Mouse (Mus musculus) ovary, postnatal 14 days (tissue): Measurements from ENCODE around the gene Prdm16.

Experiments used
- DNase-seq: peaks from one replicate; pipeline ENCODE4 v3.0.0; 2022; ENCODE audit warnings: low spot score

Gene Prdm16

DNA sequence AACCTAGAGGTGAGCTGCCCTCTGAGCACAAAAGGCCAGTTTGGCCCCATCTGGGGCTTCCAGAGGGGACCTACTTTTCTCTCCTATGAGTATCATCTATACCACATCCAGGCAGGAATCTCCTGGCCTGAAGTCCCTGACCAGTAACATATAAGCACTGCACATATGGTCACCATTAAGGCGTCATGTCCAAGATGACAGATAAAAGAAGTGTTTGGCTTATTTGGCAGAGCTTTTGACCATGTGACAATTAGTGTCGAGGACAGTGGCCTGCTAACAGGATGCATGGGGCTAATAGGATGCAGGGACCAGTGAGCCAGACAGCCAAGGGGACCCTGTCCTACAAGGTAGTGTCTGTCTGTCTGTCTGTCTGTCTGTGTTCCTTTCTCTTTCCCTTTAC, 250.8 kb downstream of the Prdm16 start:
- no peak for DNase-seq

DNA sequence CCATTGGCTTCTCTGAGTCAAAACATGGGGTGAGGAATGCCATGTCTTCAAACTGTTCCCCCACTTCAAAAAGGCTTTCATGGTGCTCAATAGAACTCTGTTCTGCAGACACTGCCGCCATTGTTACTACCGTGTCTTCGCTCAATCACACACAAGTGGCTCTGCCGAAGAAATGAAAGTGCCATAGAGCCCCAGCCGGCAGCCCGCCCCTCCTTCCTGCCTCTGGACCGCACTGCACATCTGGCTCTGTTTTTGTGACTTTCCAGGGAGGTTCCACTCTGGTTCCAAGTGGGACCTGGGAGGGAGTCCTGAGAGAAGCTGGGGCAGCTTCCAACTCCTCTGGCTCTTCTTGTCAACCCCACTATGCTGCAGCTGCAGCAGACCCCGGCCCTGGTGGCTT, 251.5 kb downstream of the Prdm16 start:
- no peak for DNase-seq

DNA sequence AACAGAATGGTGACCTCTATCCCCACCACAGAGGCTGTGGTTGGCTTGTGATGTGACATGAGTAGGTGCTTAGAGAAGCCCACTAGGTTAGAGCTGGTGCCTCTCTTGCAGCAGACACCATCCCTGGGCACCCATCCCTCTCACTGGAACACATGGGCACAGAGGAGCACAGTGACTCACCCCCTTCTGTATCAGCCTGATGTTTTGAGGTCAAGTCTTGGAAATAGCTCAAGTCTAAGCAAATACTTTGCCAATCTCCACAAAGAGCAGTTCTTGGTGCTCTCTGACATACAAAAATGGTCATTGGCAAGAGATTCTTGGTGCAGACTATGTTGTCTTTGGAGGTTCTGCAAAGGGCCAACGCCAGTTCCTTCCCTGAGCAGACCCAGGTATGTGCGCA, 257.8 kb downstream of the Prdm16 start:
- no peak for DNase-seq

DNA sequence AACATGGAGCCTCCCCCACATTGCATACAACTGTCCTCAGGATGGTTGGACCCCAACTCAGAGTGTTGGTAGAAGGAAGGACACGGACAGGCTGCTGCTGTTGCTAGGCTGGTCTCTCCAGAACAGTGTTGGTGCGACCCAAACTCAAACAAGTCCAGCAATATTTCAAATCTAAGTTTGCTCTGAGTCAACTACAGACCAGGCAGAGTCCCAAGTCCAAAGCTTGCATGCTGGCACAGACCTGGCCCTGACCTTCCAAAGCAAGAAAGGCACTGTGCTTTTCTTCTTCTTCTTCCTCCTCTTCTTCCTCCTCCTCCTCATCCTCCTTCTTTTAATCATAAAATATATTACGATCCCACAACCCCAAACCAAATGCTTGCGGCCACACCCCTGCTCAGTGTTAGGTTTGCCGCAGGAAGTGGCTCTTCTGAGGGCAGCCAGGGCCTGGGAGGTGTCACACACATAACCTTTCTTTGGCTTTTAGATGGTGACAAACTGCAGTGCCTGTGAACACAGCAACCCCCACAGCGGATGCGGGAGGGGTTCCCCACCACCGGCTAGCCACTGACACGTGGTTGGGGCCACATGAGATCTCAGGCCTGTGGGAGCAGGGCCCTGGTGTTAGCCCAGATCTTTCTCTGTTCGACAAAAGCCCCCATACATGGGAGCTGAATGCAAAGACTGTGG, 260.6 kb downstream of the Prdm16 start:
- no peak for DNase-seq

DNA sequence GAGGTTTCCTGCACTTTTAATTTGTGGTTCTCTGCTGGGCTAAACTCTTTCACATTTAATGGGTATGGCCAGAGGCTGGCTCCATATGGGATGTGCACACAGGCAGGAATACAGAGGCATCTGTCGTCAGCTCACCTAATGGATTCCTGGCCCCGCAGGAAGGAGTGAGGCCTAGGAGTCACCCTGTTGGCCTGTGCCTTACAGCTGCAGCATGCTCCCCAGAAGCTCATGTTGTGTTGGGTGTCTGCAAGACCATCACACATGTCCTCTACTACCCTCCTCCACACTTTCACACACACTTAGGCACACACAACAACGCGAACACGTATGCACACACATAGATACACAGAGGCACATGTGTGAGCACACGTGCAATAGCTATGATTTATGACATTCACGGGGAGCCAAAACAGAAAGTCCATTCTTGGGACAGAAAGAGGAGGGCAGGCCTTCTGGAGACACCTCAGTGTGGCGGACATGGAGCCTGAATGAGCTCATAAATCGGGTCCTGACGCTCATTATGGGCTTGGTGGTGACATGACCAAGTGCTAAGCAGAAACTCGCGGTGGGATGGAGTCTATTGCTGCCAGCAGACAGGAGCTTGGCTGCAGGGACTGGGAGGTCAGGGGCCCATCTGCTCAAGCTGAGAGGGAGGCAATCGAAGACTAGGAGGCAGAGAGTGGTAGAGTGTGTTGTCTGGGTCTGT, 265.0 kb downstream of the Prdm16 start:
- no peak for DNase-seq

DNA sequence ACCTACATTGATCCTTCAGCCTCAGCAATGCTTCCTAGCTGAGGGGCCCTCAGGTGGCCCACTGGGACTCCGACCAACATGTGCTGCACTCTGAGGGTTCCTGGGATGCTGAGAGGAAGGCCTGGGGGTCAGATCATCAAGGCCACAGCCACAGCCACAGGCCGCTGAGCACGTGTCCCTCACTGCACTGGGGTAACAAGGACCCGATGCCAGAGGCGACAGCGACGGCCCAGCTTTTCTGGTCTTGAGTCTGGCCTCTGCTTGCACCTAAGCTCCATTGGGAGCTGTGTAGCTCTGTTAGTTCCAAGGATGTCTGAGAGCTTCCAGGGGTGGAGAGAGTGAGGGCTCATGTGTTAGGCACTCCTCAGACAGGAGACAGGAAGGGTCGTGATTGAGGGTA, 265.8 kb downstream of the Prdm16 start:
- DNase-seq, result no peak

DNA sequence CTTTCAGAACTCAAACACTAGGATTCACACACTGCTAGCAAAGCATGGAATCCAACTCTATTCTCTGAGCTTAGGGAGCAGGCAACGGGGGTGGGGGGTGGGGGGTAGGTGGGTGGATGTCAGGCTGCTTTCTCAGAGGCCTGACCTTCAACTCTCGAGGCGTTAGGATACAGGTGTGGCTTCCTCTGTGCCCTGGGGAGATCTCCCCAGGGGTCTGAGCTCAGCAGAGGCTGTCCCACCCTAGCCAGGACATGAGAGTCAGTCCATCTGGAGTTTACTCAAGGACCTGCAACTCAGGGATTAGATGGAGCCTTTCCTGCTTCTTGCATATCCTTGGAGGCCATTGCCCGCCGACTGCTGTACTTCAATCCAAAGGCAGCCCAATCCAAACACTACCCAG, 267.6 kb downstream of the Prdm16 start:
- DNase-seq, result no peak

DNA sequence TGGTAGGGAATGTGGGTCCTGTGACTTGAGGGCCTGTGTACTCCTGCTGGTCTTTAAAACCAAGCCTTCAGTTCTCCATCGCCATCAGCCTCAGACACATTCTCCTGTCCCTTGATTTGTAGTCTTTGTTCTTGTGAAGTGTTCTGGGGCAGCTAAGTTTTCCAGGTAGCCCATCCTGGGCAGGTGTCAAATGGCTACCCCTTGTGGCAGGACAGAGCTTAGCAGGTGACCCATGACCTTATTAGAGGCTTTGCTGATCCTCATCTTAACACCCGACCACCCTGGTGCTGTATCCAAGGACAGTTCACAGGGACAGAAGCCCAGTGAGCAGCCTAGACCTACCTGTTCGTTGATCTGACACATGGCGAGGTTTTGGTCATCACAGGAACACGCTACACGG, 269.8 kb downstream of the Prdm16 start:
- no peak for DNase-seq

DNA sequence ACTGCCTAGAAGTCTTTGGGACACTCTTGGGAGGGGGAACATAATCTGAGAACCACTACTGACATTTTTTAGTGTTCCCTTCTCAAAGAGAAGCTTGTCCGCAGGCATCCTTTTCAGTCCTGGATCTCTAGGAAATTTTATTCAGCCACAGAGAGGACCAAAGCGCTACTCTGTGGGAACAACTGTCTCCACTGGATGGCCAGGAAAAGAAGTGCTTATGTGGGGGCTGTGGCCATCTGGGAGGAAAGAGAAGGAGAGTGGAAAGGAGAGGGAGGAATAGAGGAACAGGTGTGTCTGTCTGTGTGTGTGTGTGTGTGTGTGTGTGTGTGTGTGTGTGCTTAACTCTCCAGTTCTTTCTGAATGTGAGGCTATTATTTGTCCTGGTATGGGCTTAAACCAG, 271.9 kb downstream of the Prdm16 start:
- DNase-seq, result no peak

DNA sequence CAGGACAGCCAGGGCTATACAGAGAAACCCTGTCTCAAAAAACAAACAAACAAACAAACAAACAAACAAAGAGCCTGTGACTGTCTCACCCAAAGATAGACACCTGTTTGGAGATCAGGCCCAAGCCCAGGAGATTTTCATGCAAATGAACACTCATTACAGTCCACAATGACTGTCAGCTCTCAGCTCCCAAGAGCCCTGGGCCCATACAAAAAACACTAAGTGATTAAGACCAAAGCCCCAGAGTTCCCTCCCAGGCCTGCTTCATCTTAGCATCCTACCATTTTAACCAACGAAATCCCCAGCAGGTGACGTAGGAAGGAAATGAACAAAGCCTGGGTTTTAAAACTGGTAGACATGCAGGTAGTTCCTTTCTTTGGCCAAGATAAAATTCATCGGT, 275.8 kb downstream of the Prdm16 start:
- DNase-seq, result no peak

DNA sequence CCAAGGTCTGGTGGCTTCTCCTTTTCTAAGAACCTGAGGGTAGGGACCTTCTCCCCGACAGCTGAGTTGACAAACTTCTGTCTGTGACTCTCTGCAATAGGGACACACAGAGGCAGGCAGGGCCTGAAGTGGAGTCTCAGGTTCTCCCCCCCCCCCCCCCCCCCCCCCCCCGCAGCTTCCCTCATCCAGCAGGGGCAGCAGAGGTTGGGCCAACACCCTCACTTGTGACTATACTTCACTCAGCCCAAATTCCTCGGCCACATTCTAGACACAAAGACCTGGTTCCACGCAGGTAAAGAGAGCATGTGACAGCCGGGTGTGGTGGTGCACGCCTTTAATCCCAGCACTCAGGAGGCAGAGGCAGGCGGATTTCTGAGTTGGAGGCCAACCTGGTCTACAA, 276.2 kb downstream of the Prdm16 start:
- DNase-seq, result no peak

DNA sequence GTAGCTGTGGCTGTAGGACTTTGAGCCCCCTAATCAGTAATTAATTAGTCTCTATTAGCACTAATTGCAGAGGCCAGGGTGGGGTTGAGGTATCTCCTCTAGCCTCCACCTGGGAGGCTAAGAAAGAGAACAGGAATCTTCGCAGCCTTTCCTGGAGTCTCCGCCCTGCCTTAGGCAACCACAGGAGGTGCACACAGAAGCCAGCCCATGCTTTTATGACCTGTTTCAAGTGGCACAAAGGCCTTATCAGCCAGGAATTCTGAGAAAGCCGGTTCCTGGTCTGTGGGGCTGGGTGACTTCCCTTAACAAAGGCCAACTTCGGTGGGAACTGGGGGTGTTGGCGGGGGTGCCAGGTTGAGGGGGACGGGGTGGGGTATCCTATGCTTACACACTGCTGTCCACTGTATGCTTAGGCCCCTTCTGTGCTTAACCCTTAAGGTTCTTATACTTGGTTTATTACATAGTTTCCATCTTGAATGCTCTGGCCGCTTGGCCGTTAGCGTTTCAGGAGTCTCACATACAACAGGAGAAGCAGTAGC, 276.8 kb downstream of the Prdm16 start:
- no peak for DNase-seq

DNA sequence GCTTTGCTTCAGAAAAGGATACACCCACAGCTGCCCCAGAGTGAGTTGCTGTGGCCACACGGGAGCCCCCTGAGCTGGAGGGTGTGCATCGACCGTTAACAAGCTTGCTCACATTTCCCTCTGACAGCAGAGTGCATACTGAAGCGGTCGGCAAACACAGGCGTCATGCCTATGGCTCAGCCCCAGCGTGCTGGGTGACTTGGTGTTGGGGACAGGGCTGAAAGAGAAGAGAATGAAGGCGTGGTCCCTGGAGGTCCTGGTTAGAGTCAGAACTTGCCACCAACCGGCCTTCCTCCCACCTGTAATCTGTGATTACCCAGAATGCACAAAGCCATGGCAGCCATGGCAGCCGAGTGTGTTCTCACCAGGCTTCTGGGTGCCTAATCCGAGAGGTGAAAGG, 277.9 kb downstream of the Prdm16 start:
- DNase-seq, result no peak

DNA sequence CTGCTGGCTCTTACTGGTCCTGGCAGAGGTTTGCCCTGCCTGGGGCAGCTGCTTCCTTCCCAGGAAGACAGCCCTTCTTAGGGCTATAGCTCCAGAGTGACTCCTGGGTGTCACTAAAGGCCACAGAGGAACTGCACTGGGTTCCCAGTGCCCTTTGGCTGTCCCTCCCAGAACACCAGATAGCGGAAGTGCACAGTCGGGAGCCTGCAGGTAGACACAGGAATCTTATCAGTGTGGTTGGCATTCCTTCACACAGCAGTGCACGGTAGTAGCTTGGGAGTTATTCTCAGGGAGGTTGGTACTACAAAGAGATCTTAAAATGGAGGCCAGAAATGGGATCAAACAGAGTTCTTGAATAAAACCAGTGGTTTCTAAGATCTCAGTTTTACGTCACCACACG, 278.3 kb downstream of the Prdm16 start:
- no peak for DNase-seq

DNA sequence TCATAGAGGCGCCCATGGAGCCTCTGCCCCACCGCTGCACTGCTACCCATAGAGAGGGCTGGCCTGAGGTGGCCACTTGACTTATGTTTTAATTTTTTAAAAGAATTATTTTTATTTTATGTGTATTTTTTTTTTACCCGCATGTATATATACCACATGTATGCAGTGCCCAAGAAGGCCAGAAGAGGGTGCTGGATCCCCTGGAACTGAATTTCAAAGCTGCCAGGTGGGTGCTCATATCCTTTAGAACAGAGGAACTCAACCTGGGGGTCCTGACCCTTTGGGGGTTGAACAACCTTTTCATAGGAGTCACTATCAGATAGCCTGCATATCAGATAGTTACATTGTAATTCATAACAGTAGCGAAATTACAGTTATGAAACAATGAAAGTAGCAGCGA, 281.3 kb downstream of the Prdm16 start:
- no peak for DNase-seq

DNA sequence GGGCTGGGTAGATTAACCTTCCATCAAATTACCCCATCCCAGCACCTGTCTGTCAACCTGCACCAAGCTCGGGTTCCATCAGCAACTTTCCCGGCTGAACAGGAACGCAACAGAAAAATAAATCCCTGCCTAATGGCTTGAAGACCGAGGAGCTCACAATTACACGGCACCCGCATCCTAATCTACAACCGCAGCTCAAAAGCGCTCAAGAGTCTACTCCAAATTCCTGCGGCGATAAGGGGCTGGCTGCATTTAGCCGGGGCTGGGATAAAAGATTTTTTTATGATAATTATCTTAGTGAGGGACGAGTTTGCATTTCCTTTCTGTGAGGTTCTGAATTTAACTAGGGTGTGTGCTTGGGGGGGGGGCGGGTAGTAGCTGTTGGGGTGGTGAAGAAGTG, 284.4 kb downstream of the Prdm16 start:
- no peak for DNase-seq

DNA sequence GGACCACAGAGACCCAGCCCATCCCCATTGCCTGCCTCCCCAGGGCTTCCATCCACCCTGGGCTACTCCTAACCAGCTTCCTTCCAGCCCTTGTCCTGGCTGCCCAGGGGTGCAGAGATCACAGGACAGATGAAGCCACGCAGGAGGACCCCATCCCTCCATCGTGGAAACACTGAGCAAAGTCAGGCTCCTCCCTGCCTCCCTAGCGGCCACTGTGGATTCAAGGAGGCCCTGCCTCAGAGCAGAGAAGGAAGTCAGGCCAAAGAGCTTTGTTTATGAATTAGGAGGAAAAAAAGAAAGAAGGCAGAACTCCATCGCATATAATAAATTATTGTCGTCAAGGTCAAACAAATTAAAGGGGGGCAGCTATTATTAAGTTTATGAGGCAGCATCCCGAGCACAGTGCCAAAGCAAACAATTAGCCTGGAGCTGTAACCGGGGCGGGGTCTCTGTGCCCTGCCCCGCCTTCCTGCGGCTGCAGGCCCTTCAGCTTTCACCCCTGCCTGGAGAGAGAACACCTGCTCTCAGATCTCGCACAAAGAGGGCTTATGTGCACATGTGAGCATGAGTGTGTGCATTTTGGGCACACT, 288.4 kb downstream of the Prdm16 start:
- no peak for DNase-seq

DNA sequence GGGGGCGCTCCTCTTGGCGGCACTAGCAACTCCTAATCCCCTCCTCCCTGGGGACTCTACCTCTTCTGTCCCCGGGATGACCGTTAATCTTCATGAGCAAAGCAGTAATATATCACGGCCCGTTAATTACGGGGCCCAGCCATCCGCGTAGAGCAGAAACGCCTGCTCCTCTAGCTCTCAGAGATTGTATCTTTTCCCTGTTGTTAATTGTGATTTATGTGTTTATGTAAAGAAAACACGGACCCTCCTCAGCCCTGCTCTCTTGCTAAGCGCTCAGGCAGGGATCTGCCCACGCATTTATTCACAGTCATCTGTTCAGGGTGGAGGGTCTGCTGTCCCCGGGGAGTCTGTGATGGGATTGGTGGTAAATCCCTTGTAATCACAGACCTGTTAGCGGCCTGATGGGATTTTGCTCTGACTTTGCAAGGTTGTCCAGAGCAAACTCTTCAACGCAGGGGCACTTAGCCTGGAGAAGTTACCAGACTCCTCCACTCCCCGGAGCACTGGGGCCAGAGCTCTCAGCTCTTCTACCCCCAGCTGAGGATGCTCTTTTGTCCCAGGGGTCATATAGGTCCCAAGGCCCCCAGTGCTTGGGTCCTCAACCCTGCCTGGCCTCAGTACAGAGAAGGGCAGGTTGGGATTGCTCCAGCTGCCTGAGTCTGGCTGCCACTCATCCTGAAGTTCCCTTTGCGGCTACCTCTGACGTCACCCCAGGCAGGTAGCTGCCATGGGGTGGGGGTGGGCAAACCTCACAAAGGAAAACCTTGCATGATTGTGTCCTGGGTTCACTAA, 289.7 kb downstream of the Prdm16 start:
- DNase-seq, result no peak

DNA sequence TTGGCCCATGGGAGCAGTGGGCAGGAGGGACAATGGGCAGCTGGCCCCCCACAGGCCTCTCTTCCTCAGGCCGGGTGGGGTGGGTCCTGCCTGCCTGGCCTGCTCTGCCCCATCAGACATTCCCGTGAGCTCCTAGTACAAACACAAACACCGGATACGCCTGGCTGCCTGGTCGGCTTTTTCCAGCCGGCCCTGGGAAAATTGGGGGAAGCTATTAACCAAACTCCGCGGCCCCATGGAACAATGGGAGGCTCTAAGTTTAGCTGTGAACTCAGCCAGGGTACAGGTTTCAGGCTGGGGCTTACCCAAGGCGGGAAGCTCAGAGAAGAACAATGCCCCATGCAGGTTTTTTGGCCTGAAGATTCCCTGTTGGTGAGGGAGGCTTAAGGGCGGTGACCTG, 300.0 kb downstream of the Prdm16 start:
- no peak for DNase-seq

DNA sequence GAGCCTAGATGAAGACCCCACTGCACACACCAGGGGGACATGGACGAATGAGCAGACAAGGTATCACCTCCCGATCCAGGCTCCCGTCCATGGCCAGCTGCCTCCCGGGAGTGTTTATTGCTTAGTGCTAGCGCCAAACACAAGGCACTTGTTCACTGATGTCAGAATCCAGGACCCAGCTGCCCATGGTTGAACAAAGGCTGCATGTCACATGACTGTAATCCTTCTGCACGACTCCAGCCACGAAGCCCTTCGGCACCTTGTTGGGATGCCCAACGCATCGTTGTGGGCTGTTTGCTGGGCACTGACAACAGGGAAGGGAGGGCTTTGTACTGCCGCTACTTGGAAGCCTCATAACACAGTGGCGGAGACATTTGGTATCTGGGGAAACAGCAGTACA, 300.9 kb downstream of the Prdm16 start, which contains the start of gene B230104I21Rik:
TSS of gene B230104I21Rik (plus strand) at position 367 of the 400 bp plus-strand sequence.
- no peak for DNase-seq

DNA sequence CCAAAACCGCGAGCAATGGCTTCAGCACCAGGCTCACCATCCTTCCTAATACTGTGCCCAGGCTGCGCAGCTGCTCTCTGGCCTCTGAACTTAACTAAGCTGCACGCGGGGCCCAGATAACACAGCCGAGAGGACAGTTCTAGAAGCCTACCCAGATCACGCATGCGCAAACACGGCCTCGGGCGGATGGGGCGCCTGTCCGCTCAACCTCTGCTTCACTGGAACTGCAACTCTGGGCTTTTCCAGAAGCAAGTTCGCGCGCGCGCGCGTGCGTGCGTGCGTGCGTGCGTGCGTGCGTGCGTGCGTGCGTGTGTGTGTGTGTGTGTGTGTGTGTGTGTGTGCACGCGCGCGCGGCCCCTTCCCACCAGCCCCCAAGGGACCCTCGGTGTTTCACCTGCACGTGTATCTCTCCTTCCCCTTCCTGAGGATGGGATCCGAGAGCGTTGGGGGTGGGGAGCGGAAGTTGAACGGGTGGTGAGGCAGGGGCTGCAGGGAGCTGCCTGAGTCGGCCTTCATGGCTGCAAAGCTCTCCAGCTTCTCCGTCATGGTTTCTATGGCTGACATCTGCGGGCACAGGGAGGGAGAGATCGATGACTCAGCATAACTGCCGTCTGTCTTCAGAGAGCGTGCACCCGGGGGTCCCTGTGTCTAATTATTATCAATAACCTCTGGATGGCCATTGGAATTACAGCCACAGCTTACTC, 301.8 kb downstream of the Prdm16 start:
- DNase-seq, result no peak

DNA sequence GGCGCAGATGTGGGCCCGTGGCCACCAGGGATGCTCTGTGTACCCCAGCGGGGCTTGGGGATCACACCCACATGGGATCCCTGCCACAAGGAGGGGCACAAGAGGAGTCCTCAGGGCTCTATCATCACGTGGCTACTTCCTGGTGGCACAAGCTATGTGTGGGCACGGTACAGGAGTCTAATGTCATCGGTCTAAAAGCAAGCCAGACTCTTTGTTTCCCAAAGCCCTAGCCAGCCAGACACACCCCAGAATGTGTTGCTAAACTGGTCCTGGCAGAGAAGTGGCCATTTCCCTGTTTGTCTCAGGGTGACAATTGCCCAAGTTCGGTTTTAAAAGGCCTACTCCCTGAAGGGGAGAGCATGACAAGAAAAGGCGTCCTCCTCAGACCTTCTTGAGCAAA, 303.4 kb downstream of the Prdm16 start:
- no peak for DNase-seq
